Mouse (Mus musculus) liver, embryonic 14.5 days (tissue): ENCODE measurements around the gene Ube2e2. TPM values are rescaled to one million over a fixed set of nuclear protein-coding genes. Genes with fewer than 3 reads are reported as not detected.

Source experiments
- ATAC-seq: fragments of 200-750 bp; cut with Nextera tagmentation; 2 replicates; pipeline ENCODE4 v1.8.0; 2017; ENCODE audit warnings: moderate number of reproducible peaks, mild to moderate bottlenecking, moderate library complexity; ENCODE audit not compliant: insufficient read depth
- DNase-seq, 3 experiments: peaks; one replicate each; pipeline ENCODE4 v3.0.0-alpha.2; 2012 to 2013; ENCODE audit warnings: low read depth in 3 of 3, low spot score in 3 of 3
- H3K27ac ChIP-seq: fragments of 300-500 bp; sonication (generic); 2 replicates; pipeline ENCODE4 v1.5.1; 2014; ENCODE audit warnings: moderate library complexity, mild to moderate bottlenecking, control low read depth, inconsistent platforms
- H3K27me3 ChIP-seq: fragments of 300-500 bp; sonication (generic); 2 replicates; pipeline ENCODE4 v1.6.1; 2014; ENCODE audit warnings: mild to moderate bottlenecking, low read length, moderate library complexity; ENCODE audit not compliant: control insufficient read depth, insufficient read depth
- H3K36me3 ChIP-seq: fragments of 300-500 bp; sonication (generic); replicated peaks from 2 replicates; pipeline ENCODE4 v1.6.1; 2014; ENCODE audit warnings: low read depth; ENCODE audit not compliant: control insufficient read depth, insufficient read depth
- H3K4me1 ChIP-seq, 2 experiments: fragments of 200-500 bp in 1 of 2; fragments of 300-500 bp in 1 of 2; sonication (generic) in 1 of 2; replicated peaks; 2 replicates each; pipeline ENCODE4 v1.6.1; 2012 to 2014; ENCODE audit warnings: antibody characterized with exemption in 1 of 2, inconsistent platforms in 1 of 2, low read length in 1 of 2; ENCODE audit not compliant: control insufficient read depth in 2 of 2, insufficient read depth in 2 of 2
- H3K4me2 ChIP-seq: fragments of 300-500 bp; sonication (generic); 2 replicates; pipeline ENCODE4 v1.6.1; 2014; ENCODE audit warnings: low read depth, mild to moderate bottlenecking, control low read depth, moderate library complexity
- H3K4me3 ChIP-seq, 2 experiments: fragments of 200-500 bp in 1 of 2; fragments of 300-500 bp in 1 of 2; sonication (generic) in 1 of 2; 2 replicates each; pipeline ENCODE4 v1.5.1; 2012 to 2014; ENCODE audit warnings: low read depth in 2 of 2, low read length in 2 of 2, mild to moderate bottlenecking in 2 of 2, control low read depth in 1 of 2, inconsistent platforms in 1 of 2, moderate library complexity in 1 of 2; ENCODE audit not compliant: insufficient read depth in 1 of 2
- H3K9ac ChIP-seq: fragments of 300-500 bp; sonication (generic); replicated peaks from 2 replicates; pipeline ENCODE4 v1.6.1; 2014; ENCODE audit warnings: mild to moderate bottlenecking, control low read depth, moderate library complexity
- H3K9me3 ChIP-seq: fragments of 300-500 bp; sonication (generic); 2 replicates; pipeline ENCODE4 v1.6.1; 2016; ENCODE audit warnings: low read length, mixed read lengths; ENCODE audit not compliant: control insufficient read depth
- CTCF ChIP-seq: IDR thresholded peaks from 2 replicates; pipeline ENCODE4 v1.5.1; 2016; ENCODE audit warnings: antibody characterized with exemption, low read depth, control low read depth
- EP300 ChIP-seq: IDR thresholded peaks from 2 replicates; pipeline ENCODE4 v1.6.1; 2016; ENCODE audit warnings: antibody characterized with exemption, low read depth
- WGBS: fragments of 180-500 bp; shearing (Covaris S2); extraction: QIAGEN DNeasy Blood & Tissue Kit; methylation state at CpG from one replicate; pipeline ENCODE4 v1.1.7; 2014; ENCODE audit not compliant: insufficient replicate concordance; 5-methylcytosine and 5-hydroxymethylcytosine counted together
- polyA plus RNA-seq, 2 experiments: library from polyadenylated mRNA; depleted of rRNA in 1 of 2; stranded (reverse) in 1 of 2; unstranded in 1 of 2; fragments of >200 nt; fragmentation: Nextera tagmentation in 1 of 2; extraction: Ambion mirVana in 1 of 2; gene quantifications; 2 replicates each; pipeline versions ENCODE4 v1.2.1 to v1.2.3; 2012 to 2014

Ube2e2 gene
- polyA plus RNA-seq, 2 experiments = 3.8 to 5.2 TPM

DNA sequence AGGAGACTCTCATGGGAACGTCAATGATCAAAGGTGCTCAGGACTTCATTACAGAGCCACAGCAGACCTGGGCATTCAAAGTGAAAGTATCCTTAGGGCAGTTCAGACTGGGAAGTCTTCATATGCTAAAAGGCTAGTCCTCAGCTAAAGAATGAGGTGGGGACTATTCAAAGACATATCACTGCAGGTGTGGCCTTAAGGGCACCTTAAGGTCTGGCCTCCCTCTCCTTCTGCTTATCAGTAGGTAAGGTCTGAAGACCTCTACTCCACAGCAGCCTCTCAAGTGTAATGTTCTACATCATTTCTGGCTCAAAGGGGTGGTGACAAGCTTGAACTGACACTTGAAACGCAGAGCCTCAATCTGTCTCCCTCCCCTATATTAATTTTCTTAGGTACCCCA, 98.3 kb downstream of the Ube2e2 start:
- Histone ChIP-seq H3K9me3 (no peaks in the 10 kb centered on the region), H3K4me1 (no peaks in the 10 kb centered on the region), H3K36me3 (no peaks in the 10 kb centered on the region), H3K4me3 (no peak overlapping the region), H3K4me2 (no peak overlapping the region), H3K27ac (no peak overlapping the region), H3K27me3 (no peaks in the 10 kb centered on the region), H3K9ac (no peak overlapping the region)
- no peak for DNase-seq
- no peak for TF ChIP-seq CTCF
- ATAC-seq = no peak
- 48% methylated on average over 2 of the region's 2 CpGs for WGBS

DNA sequence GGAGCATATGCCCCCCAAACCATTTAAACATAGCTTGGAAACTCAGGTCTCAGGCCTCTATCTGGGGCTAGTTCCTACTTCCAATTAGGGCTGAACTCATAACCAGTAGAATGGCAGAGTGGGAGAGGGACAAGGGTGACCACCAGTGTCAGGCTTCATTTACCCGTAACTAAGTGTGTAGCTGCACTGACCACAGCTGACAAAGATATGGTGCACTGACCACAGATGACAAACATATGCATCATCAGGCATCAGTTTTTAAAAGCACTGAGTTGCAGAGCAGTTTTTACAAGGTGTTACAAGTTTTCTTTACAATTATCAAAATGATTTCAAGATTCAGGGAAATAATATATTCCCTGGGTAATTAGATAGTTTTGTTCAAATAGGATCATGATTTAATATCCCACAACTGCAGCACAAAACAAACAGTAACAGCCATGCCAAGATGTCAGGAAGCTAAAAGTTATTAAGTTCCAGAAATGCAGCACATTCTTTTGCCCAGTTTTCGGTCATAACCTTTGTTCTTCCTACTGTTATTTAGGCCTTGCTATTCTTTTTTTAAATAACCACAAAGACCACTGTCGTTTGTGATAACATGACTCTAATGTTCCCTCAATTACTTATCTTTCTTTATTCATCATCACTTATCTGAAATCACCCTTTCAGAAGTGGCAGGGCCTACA, 114.9 kb downstream of the Ube2e2 start:
- no peaks in the 10 kb centered on the region for H3K36me3 ChIP-seq
- no peak overlapping the region for H3K4me3 ChIP-seq
- TF ChIP-seq CTCF = no peak
- TF ChIP-seq EP300 = no peak
- no peaks in the 10 kb centered on the region for H3K4me1 ChIP-seq
- H3K9me3 ChIP-seq = no peaks in the 10 kb centered on the region
- DNase-seq (no peak), ATAC-seq (no peak)
- no peaks in the 10 kb centered on the region for H3K27me3 ChIP-seq
- H3K27ac ChIP-seq = no peak overlapping the region
- no peak overlapping the region for H3K9ac ChIP-seq
- H3K4me2 ChIP-seq = no peak overlapping the region
- WGBS = 39% methylated on average over 3 of the region's 3 CpGs

DNA sequence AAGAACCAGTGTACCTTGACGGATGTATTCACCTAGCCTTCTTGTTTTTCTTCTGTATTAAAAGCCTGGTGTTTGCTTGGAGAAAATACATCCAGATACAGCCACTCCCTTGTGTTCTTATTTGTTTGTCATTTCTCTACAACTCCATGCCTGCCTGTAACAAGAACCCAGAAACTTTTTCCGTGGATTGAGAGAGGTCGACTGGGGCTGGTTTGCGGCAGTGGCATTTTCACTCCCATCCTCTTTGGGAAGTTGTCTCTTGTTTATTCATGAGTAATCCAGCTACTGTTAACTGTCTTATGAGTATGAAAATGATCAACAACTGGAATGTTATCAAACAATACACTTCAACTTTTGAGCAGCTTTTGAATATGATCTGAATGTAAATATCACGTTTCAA, 115.8 kb downstream of the Ube2e2 start:
- no peaks in the 10 kb centered on the region for H3K36me3 ChIP-seq
- H3K9me3 ChIP-seq = no peaks in the 10 kb centered on the region
- TF ChIP-seq CTCF = no peak
- H3K4me1 ChIP-seq = no peaks in the 10 kb centered on the region
- WGBS = 67% methylated on average over 5 of the region's 5 CpGs
- ATAC-seq (no peak), DNase-seq (no peak)
- H3K4me3 ChIP-seq = no peak overlapping the region
- H3K27ac ChIP-seq = no peak overlapping the region
- no peak overlapping the region for H3K9ac ChIP-seq
- H3K4me2 ChIP-seq = no peak overlapping the region
- H3K27me3 ChIP-seq = no peaks in the 10 kb centered on the region

DNA sequence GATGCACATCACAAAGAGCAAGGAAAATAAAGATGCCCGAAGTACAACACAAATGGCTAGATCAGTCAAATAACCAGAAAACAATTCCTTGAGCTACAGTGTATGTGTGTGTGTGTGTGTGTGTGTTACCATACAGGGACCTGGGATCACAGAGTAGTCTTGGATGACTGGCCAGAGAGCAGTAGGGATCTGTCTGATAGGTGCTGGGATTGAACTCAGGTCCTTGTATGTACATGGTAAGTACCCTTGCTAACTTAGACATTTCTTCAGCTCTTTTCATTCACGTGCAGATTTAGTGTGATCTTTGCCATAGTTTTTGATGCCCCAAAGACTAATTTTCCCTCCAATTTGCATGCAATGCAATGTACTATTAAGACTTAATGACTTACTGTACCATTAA, 117.9 kb downstream of the Ube2e2 start:
- 59% methylated on average over 2 of the region's 2 CpGs for WGBS
- ATAC-seq = no peak
- no peak for TF ChIP-seq CTCF
- no peak for TF ChIP-seq EP300
- H3K9ac ChIP-seq = no peak overlapping the region
- no peak for DNase-seq
- H3K27me3 ChIP-seq = no peaks in the 10 kb centered on the region
- H3K4me2 ChIP-seq = no peak overlapping the region
- no peaks in the 10 kb centered on the region for H3K4me1 ChIP-seq
- no peaks in the 10 kb centered on the region for H3K36me3 ChIP-seq
- H3K9me3 ChIP-seq = no peaks in the 10 kb centered on the region
- no peak overlapping the region for H3K27ac ChIP-seq
- H3K4me3 ChIP-seq = no peak overlapping the region

DNA sequence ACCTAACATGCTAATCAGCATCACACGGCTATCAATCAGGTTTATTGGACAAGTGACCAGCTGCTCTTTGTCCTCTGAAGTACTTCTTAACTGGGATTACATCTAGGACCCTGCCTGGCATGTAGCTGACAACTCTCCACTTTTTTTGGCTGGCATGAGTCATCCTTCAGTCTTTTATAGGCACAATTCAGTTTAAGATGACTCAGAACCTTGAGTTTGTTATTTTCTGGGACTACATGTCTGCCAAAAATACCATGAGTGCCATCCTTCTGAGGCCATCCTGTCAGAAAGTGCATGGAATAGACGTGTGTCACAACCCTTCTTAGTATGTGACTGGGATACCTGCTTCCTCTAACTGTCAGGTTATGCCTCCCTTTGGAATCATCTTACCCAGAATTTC, 120.3 kb downstream of the Ube2e2 start:
- H3K9ac ChIP-seq = no peak overlapping the region
- no peak for TF ChIP-seq EP300
- no peak for TF ChIP-seq CTCF
- 39% methylated on average over 2 of the region's 2 CpGs for WGBS

More for the DNA sequence above, 120.3 kb downstream of the Ube2e2 start:
- no peak overlapping the region for H3K4me3 ChIP-seq
- no peaks in the 10 kb centered on the region for H3K9me3 ChIP-seq
- no peaks in the 10 kb centered on the region for H3K36me3 ChIP-seq
- DNase-seq (no peak), ATAC-seq (no peak)
- H3K4me1 ChIP-seq = no peaks in the 10 kb centered on the region
- H3K27me3 ChIP-seq = no peaks in the 10 kb centered on the region
- H3K4me2 ChIP-seq = no peak overlapping the region
- no peak overlapping the region for H3K27ac ChIP-seq
